Mouse (Mus musculus) CH12.LX (cell line): ENCODE measurements around the gene Alpk3. TPM values are rescaled to one million over a fixed set of nuclear protein-coding genes. Genes with fewer than 3 reads are reported as not detected.
A peak's percentile ranks its signal among the peaks of the same experiment; 100 is the strongest.

Experiments used
- DNase-seq: peaks from one replicate; pipeline ENCODE4 v3.0.0-alpha.2; 2013; ENCODE audit errors: extremely low read depth
- H3K27ac ChIP-seq: 2 replicates; pipeline ENCODE4 v1.5.1; 2012; ENCODE audit warnings: low read depth, mild to moderate bottlenecking, control low read depth, moderate library complexity; ENCODE audit not compliant: insufficient read depth
- H3K27me3 ChIP-seq: replicated peaks from 2 replicates; pipeline ENCODE3; 2012; ENCODE audit warnings: inconsistent platforms
- H3K36me3 ChIP-seq, 2 experiments: replicated peaks in 1 of 2; 2 replicates each; pipeline versions ENCODE3 to v1.6.1; 2012; ENCODE audit warnings: inconsistent platforms in 1 of 2, low read length in 1 of 2, mild to moderate bottlenecking in 1 of 2, mixed read lengths in 1 of 2, moderate library complexity in 1 of 2; ENCODE audit not compliant: control insufficient read depth in 1 of 2, insufficient read depth in 1 of 2
- H3K4me1 ChIP-seq, 2 experiments: 2 replicates each; pipeline ENCODE4 v1.6.1; 2012; ENCODE audit warnings: inconsistent platforms in 1 of 2, moderate library complexity in 1 of 2; ENCODE audit not compliant: insufficient read depth in 2 of 2, control insufficient read depth in 1 of 2
- H3K4me2 ChIP-seq: 2 replicates; pipeline ENCODE4 v1.6.1; 2012; ENCODE audit warnings: low read depth, mild to moderate bottlenecking, control low read depth; ENCODE audit not compliant: poor library complexity, insufficient read depth, severe bottlenecking
- H3K4me3 ChIP-seq, 3 experiments: fragments of 150-350 bp in 1 of 3; sonication (generic) in 1 of 3; replicated peaks in 1 of 3; 2 replicates each; pipeline versions ENCODE3 to v1.5.1; 2011 to 2012; ENCODE audit warnings: low read depth in 2 of 3, low read length in 2 of 3, mild to moderate bottlenecking in 2 of 3, moderate library complexity in 2 of 3, control low read depth in 1 of 3, improper control_type of control experiment in 1 of 3, inconsistent platforms in 1 of 3, mixed read lengths in 1 of 3; ENCODE audit not compliant: poor library complexity in 1 of 3
- H3K79me2 ChIP-seq: replicated peaks from 2 replicates; pipeline ENCODE4 v1.6.1; 2012; ENCODE audit warnings: mild to moderate bottlenecking, moderate library complexity; ENCODE audit not compliant: control insufficient read depth, poor library complexity, insufficient read depth, severe bottlenecking; ENCODE audit errors: extremely low read depth
- H3K9ac ChIP-seq: 2 replicates; pipeline ENCODE4 v1.6.1; 2012; ENCODE audit warnings: low read depth, mild to moderate bottlenecking, control low read depth, moderate library complexity; ENCODE audit not compliant: insufficient read depth
- H3K9me3 ChIP-seq: replicated peaks from 2 replicates; pipeline ENCODE3; 2012; ENCODE audit warnings: low read length, inconsistent platforms, mixed read lengths
- BHLHE40 ChIP-seq: IDR thresholded peaks from 2 replicates; pipeline ENCODE4 v1.6.1; 2011; ENCODE audit warnings: mild to moderate bottlenecking, low read depth, low read length, improper control_type of control experiment
- CHD1 ChIP-seq: IDR thresholded peaks from 2 replicates; pipeline ENCODE4 v1.6.1; 2012; ENCODE audit warnings: low read depth, low read length, improper control_type of control experiment, inconsistent platforms
- CHD2 ChIP-seq: IDR thresholded peaks from 2 replicates; pipeline ENCODE4 v1.6.1; 2011; ENCODE audit warnings: low read length, improper control_type of control experiment
- CTCF ChIP-seq, 2 experiments: IDR thresholded peaks in 1 of 2; conservative IDR thresholded peaks in 1 of 2; 2 replicates each; pipeline ENCODE4 v1.5.1; 2011 to 2012; ENCODE audit warnings: low read depth in 2 of 2, low read length in 2 of 2, improper control_type of control experiment in 1 of 2, inconsistent platforms in 1 of 2, mild to moderate bottlenecking in 1 of 2, moderate library complexity in 1 of 2
- E2F4 ChIP-seq: IDR thresholded peaks from 2 replicates; pipeline ENCODE4 v1.6.1; 2011; ENCODE audit warnings: low read depth, low read length, improper control_type of control experiment; ENCODE audit not compliant: insufficient replicate concordance
- ELF1 ChIP-seq: IDR thresholded peaks from 2 replicates; pipeline ENCODE4 v1.6.1; 2014; ENCODE audit warnings: low read depth, mild to moderate bottlenecking, inconsistent platforms, low read length, improper control_type of control experiment
- EP300 ChIP-seq: IDR thresholded peaks from 2 replicates; pipeline ENCODE4 v1.6.1; 2011; ENCODE audit warnings: low read length, improper control_type of control experiment
- ETS1 ChIP-seq: conservative IDR thresholded peaks from 2 replicates; pipeline ENCODE4 v1.6.1; 2012; ENCODE audit warnings: low read depth, mild to moderate bottlenecking, inconsistent platforms, low read length, improper control_type of control experiment, moderate library complexity
- GABPA ChIP-seq: IDR thresholded peaks from 2 replicates; pipeline ENCODE4 v1.6.1; 2012; ENCODE audit warnings: low read depth, low read length, improper control_type of control experiment, inconsistent platforms; ENCODE audit not compliant: insufficient replicate concordance
- IRF4 ChIP-seq: IDR thresholded peaks from 2 replicates; pipeline ENCODE4 v1.6.1; 2014; ENCODE audit warnings: low read depth, mild to moderate bottlenecking, inconsistent platforms, low read length, improper control_type of control experiment
- JUN ChIP-seq: IDR thresholded peaks from 2 replicates; pipeline ENCODE4 v1.6.1; 2011; ENCODE audit warnings: low read depth, mild to moderate bottlenecking, low read length, improper control_type of control experiment, moderate library complexity; ENCODE audit not compliant: insufficient read depth
- JUND ChIP-seq: conservative IDR thresholded peaks from 2 replicates; pipeline ENCODE4 v1.6.1; 2011; ENCODE audit warnings: low read depth, low read length, improper control_type of control experiment
- KAT2A ChIP-seq: IDR thresholded peaks from 2 replicates; pipeline ENCODE4 v1.6.1; 2012; ENCODE audit warnings: low read length, improper control_type of control experiment, inconsistent platforms; ENCODE audit not compliant: insufficient replicate concordance
- MAFK ChIP-seq: IDR thresholded peaks from 2 replicates; pipeline ENCODE4 v1.6.1; 2011; ENCODE audit warnings: low read length, improper control_type of control experiment; ENCODE audit not compliant: insufficient replicate concordance
- MAX ChIP-seq: IDR thresholded peaks from 2 replicates; pipeline ENCODE4 v1.6.1; 2011; ENCODE audit warnings: low read length, improper control_type of control experiment
- MAZ ChIP-seq: IDR thresholded peaks from 2 replicates; pipeline ENCODE4 v1.6.1; 2012; ENCODE audit warnings: low read depth, mild to moderate bottlenecking, inconsistent platforms, low read length, improper control_type of control experiment, moderate library complexity
- MXI1 ChIP-seq: IDR thresholded peaks from 2 replicates; pipeline ENCODE4 v1.6.1; 2011; ENCODE audit warnings: mild to moderate bottlenecking, low read depth, low read length, improper control_type of control experiment
- MYC ChIP-seq: IDR thresholded peaks from 2 replicates; pipeline ENCODE4 v1.6.1; 2011; ENCODE audit warnings: low read depth, mild to moderate bottlenecking, improper control_type of control experiment, low read length
- NELFE ChIP-seq: IDR thresholded peaks from 2 replicates; pipeline ENCODE4 v1.6.1; 2011; ENCODE audit warnings: low read depth, low read length, improper control_type of control experiment
- NRF1 ChIP-seq: IDR thresholded peaks from 2 replicates; pipeline ENCODE4 v1.6.1; 2014; ENCODE audit warnings: low read depth, mild to moderate bottlenecking, inconsistent platforms, low read length, improper control_type of control experiment, moderate library complexity
- POLR2A ChIP-seq: IDR thresholded peaks from 2 replicates; pipeline ENCODE4 v1.6.1; 2011; ENCODE audit warnings: low read depth, mild to moderate bottlenecking, improper control_type of control experiment, low read length
- RAD21 ChIP-seq: IDR thresholded peaks from 2 replicates; pipeline ENCODE4 v1.6.1; 2011; ENCODE audit warnings: low read depth, mild to moderate bottlenecking, low read length, improper control_type of control experiment, moderate library complexity
- RCOR1 ChIP-seq: conservative IDR thresholded peaks from 2 replicates; pipeline ENCODE4 v1.6.1; 2012; ENCODE audit warnings: low read depth, mild to moderate bottlenecking, inconsistent platforms, low read length, improper control_type of control experiment
- SIN3A ChIP-seq: IDR thresholded peaks from 2 replicates; pipeline ENCODE4 v1.6.1; 2012; ENCODE audit warnings: low read length, improper control_type of control experiment, inconsistent platforms
- SMC3 ChIP-seq: IDR thresholded peaks from 2 replicates; pipeline ENCODE4 v1.6.1; 2011; ENCODE audit warnings: low read depth, low read length, improper control_type of control experiment
- TCF12 ChIP-seq: IDR thresholded peaks from 2 replicates; pipeline ENCODE4 v1.6.1; 2014; ENCODE audit warnings: low read depth, mild to moderate bottlenecking, inconsistent platforms, low read length, improper control_type of control experiment
- UBTF ChIP-seq: IDR thresholded peaks from 2 replicates; pipeline ENCODE4 v1.6.1; 2012; ENCODE audit warnings: low read depth, mild to moderate bottlenecking, inconsistent platforms, low read length, improper control_type of control experiment, moderate library complexity
- USF1 ChIP-seq: IDR thresholded peaks from 2 replicates; pipeline ENCODE4 v1.6.1; 2014; ENCODE audit warnings: low read depth, mild to moderate bottlenecking, inconsistent platforms, low read length, improper control_type of control experiment
- USF2 ChIP-seq: conservative IDR thresholded peaks from 2 replicates; pipeline ENCODE4 v1.6.1; 2011; ENCODE audit warnings: low read depth, low read length, improper control_type of control experiment
- ZC3H11A ChIP-seq: IDR thresholded peaks from 2 replicates; pipeline ENCODE4 v1.6.1; 2012; ENCODE audit warnings: low read depth, mild to moderate bottlenecking, inconsistent platforms, low read length, improper control_type of control experiment
- ZKSCAN1 ChIP-seq: IDR thresholded peaks from 2 replicates; pipeline ENCODE4 v1.6.1; 2012; ENCODE audit warnings: low read depth, inconsistent platforms, low read length, improper control_type of control experiment, borderline replicate concordance
- ZMIZ1 ChIP-seq: IDR thresholded peaks from 2 replicates; pipeline ENCODE4 v1.6.1; 2012; ENCODE audit warnings: low read depth, mild to moderate bottlenecking, inconsistent platforms, low read length, improper control_type of control experiment
- ZNF384 ChIP-seq: IDR thresholded peaks from 2 replicates; pipeline ENCODE4 v1.6.1; 2012; ENCODE audit warnings: low read depth, low read length, improper control_type of control experiment, inconsistent platforms
- dilution Hi-C: fragments of 300-500 bp; cut with MboI; formaldehyde crosslinking; loops from 2 replicates; pipeline ENCODE4 v1.14.3; 2020; ENCODE audit warnings: low sequenced_read_pairs; ENCODE audit not compliant: extremely low pct_unique_long_range_greater_than_20kb, extremely low pct_ligation_motif_present
- in situ Hi-C: fragments of 300-500 bp; cut with MboI; formaldehyde crosslinking; loops from 3 replicates; pipeline ENCODE4 v1.14.3; 2019; ENCODE audit warnings: low sequenced_read_pairs, low pct_ligation_motif_present, low pct_unique_long_range_greater_than_20kb, mixed read lengths
- polyA plus RNA-seq: library from polyadenylated mRNA; unstranded; fragments of >175 nt; gene quantifications from 2 replicates; pipeline ENCODE4 v1.2.1, GENCODE M21; 2012; ENCODE audit warnings: low read depth; ENCODE audit not compliant: insufficient read length
- total RNA-seq, 2 experiments: library from RNA; depleted of rRNA; stranded (reverse); fragments of 300-350 nt in 1 of 2; fragments of >200 nt in 1 of 2; gene quantifications; 2 replicates each; pipeline ENCODE4 v1.2.3; 2012 to 2014

The Alpk3 gene
- total and polyA plus RNA-seq, 3 experiments, result 0.13 to 1.1 (median 0.64) TPM

GRCm38 (mm10) chr7:81073273-81073672, 15.9 kb downstream of the Alpk3 start:
- peak; percentile 9 to 41; a peak in 3 of 4 replicates for TF ChIP-seq CTCF (conservative IDR thresholded peaks at IDR 0.05 in 1 of 2, IDR thresholded peaks at IDR 0.05 in 1 of 2; ENCODE audit: low read depth in 2 of 2, low read length in 2 of 2)
- TF ChIP-seq RAD21, result peak; percentile 7
- TF ChIP-seq ZNF384, result no peak
- TF ChIP-seq, all 38 proteins: peak for 2
- Histone ChIP-seq H3K27ac (no peak overlapping the region), H3K27me3 (no peaks in the 10 kb centered on the region), H3K4me1 (peaks cover 6 to 25% of the 10 kb centered on the region in 2 experiments; a peak in 3 of 4 replicates), H3K4me3 (no peak overlapping the region), H3K9ac (no peak overlapping the region), H3K9me3 (peaks cover 3% of the 10 kb centered on the region), H3K79me2 (no peaks in the 10 kb centered on the region), H3K4me2 (no peak overlapping the region), H3K36me3 (no peaks in the 10 kb centered on the region)
- dilution Hi-C loops (no loop called here), in situ Hi-C loops (loop anchor here (25.0 kb wide), 1 partner anchor 336 kb away; no protein-coding TSS in a partner anchor)
- no peak for DNase-seq

- no peaks in the 10 kb centered on the region for H3K79me2 ChIP-seq
- no peak overlapping the region for H3K4me2 ChIP-seq
- H3K4me3 ChIP-seq, result no peak overlapping the region
- in situ Hi-C loops, result loop anchor here (25.0 kb wide), 1 partner anchor 337 kb away; no protein-coding TSS in a partner anchor
- peak; percentile 59 for DNase-seq
- peaks cover 3% of the 10 kb centered on the region for H3K27me3 ChIP-seq
- H3K9me3 ChIP-seq, result peaks cover 3% of the 10 kb centered on the region
- dilution Hi-C loops, result no loop called here
- no peak overlapping the region for H3K27ac ChIP-seq
- no peak overlapping the region for H3K9ac ChIP-seq
- no peaks in the 10 kb centered on the region for H3K36me3 ChIP-seq
- peaks cover 6 to 25% of the 10 kb centered on the region in 2 experiments; a peak in 3 of 4 replicates for H3K4me1 ChIP-seq
- TF ChIP-seq CHD2 (no peak), USF2 (no peak), ZNF384 (no peak), NRF1 (no peak), BHLHE40 (peak; percentile 70), CHD1 (no peak), JUND (no peak), MAX (no peak), MYC (no peak), ZMIZ1 (no peak), MAFK (no peak), CTCF (conservative IDR thresholded peaks at IDR 0.05 in 1 of 2, IDR thresholded peaks at IDR 0.05 in 1 of 2; ENCODE audit: low read depth in 2 of 2, low read length in 2 of 2) (no peak), ETS1 (peak; percentile 83), JUN (no peak), NELFE (no peak), MAZ (no peak), POLR2A (no peak), UBTF (no peak), TCF12 (peak; percentile 41; the same call in 1 of the 2 replicates), USF1 (no peak), KAT2A (no peak), ZC3H11A (no peak), MXI1 (no peak), IRF4 (no peak), RAD21 (no peak), RCOR1 (0 out of 2 replicates have a peak, but pooled peaks have one; percentile 37), SIN3A (no peak), EP300 (peak; percentile 48), ELF1 (no peak), E2F4 (no peak), GABPA (no peak), ZKSCAN1 (no peak), SMC3 (no peak)
Measured at GRCm38 (mm10) chr7:81074546-81074945, 17.1 kb downstream of the Alpk3 start.
